ENCODE assay signal across 10 mouse cellular contexts in genomic region chr12:54198282-54198918, GRCm38 (mm10). TPM values are rescaled to one million over a fixed set of nuclear protein-coding genes. Genes with fewer than 3 reads are reported as not detected.
DNase-seq lines count a peak whose midpoint lies in the region; ATAC-seq lines count a peak whose summit lies in the region.
"Had no signal": no experiment of that assay in that cellular context is flagged by ENCODE, and none has a peak within 500 bp of the region (broad histone marks: within the 10 kb centered on the region; RNA-seq: fewer than 3 reads in every experiment).

No protein-coding gene starts in this region.

- no peak overlapping the region for H3K9ac ChIP-seq in heart, embryonic 14.5 days (ENCODE audit: low read length)
- H3K9ac ChIP-seq: liver, embryonic 14.5 days had no signal

- intact Hi-C loops in heart, postnatal 14 days (cut with DNase I) = no loop called here

- no peak overlapping the region for H3K27ac ChIP-seq in heart, embryonic 14.5 days (replicated peaks in 1 of 2; ENCODE audit: control insufficient read depth in 1 of 2, insufficient read depth in 1 of 2, low read depth in 2 of 2, low read length in 2 of 2)
- H3K27ac ChIP-seq: liver, embryonic 14.5 days; midbrain, embryonic 10.5 days had no signal

- 85% methylated on average over 4 of the region's 4 CpGs for WGBS in heart, embryonic 14.5 days

- H3K9me3 ChIP-seq in heart, embryonic 14.5 days (ENCODE audit: control insufficient read depth, low read length) = no peaks in the 10 kb centered on the region
- H3K9me3 ChIP-seq in megakaryocyte, embryonic 14.5 days = no peaks in the 10 kb centered on the region
- H3K9me3 ChIP-seq: midbrain, embryonic 10.5 days had no signal

- no peaks in the 10 kb centered on the region for H3K36me3 ChIP-seq in heart, embryonic 14.5 days (ENCODE audit: control insufficient read depth, insufficient read depth, low read length)
- peaks cover 57% of the 10 kb centered on the region for H3K36me3 ChIP-seq in megakaryocyte, embryonic 14.5 days (replicated peaks; ENCODE audit: low read length)
- H3K36me3 ChIP-seq: midbrain, embryonic 10.5 days had no signal

- H3K4me3 ChIP-seq in heart, embryonic 14.5 days (ENCODE audit: control insufficient read depth in 1 of 2, insufficient read depth in 1 of 2, low read depth in 1 of 2, low read length in 2 of 2) = no peak overlapping the region
- H3K4me3 ChIP-seq in megakaryocyte, embryonic 14.5 days (replicated peaks) = peak overlapping the region; percentile 88
- H3K4me3 ChIP-seq: midbrain, embryonic 10.5 days had no signal

- peak overlapping the region; percentile 47 for H3K4me2 ChIP-seq in heart, embryonic 14.5 days (ENCODE audit: low read length)

- 0 out of 2 replicates have a peak, but pooled peaks cover 4% of the 10 kb centered on the region for H3K27me3 ChIP-seq in heart, embryonic 14.5 days (ENCODE audit: control insufficient read depth, insufficient read depth, low read length)
- no peaks in the 10 kb centered on the region for H3K27me3 ChIP-seq in megakaryocyte, embryonic 14.5 days (replicated peaks)

- ATAC-seq in heart, embryonic 14.5 days (ENCODE audit: insufficient number of reproducible peaks, insufficient read depth, low FRiP score, low read depth) = no peak
- no peak for ATAC-seq in megakaryocyte, adult 5-6 weeks (ENCODE audit: poor library complexity, severe bottlenecking)
- ATAC-seq in granulocyte monocyte progenitor cell, adult 5-6 weeks (replicated peaks; ENCODE audit: poor library complexity, severe bottlenecking) = 0 out of 2 replicates have a peak, but pooled peaks have one; percentile 9

- peaks cover 14 to 41% of the 10 kb centered on the region in 2 experiments for H3K4me1 ChIP-seq in heart, embryonic 14.5 days (ENCODE audit: control insufficient read depth in 2 of 2, insufficient read depth in 2 of 2, low read length in 2 of 2)
- peaks cover 71% of the 10 kb centered on the region for H3K4me1 ChIP-seq in megakaryocyte, embryonic 14.5 days

- no peak for DNase-seq in heart, adult 18-20 months
- DNase-seq in layer of hippocampus, adult 18-20 months (ENCODE audit: low spot score in 2 of 2) = no peak
- DNase-seq in right cerebral cortex, postnatal 10 days (ENCODE audit: low spot score in 2 of 2) = no peak
- DNase-seq in heart, postnatal 14 days = no peak

RNA-seq across cellular contexts. Expression of gene Egln3, which starts 5.3 kb away (rescaled TPM):
- 13.8 and 14.9 TPM in 2 replicates for polyA plus RNA-seq in heart, embryonic 14.5 days (2014; fragmentation: Nextera tagmentation; extraction: Ambion mirVana)
- total RNA-seq in heart, adult 18-20 months (2021) = 10 to 100 TPM; 63.6 to 77.8 TPM
- polyA plus RNA-seq in megakaryocyte, embryonic 14.5 days (2012; ENCODE audit: insufficient read depth, low replicate concordance) = 47.6 and 68.3 TPM in 2 replicates
- 3.3 and 3.6 TPM in 2 replicates for total RNA-seq in megakaryocyte, adult 5-6 weeks (2015)
- 1.7 and 1.9 TPM in 2 replicates for total RNA-seq in megakaryocyte, adult 5-6 weeks (2017)
- 40.2 and 52.0 TPM in 2 replicates for total RNA-seq in granulocyte monocyte progenitor cell, adult 5-6 weeks (2014; fragmentation: Nextera tagmentation)
- total RNA-seq in granulocyte monocyte progenitor cell, adult 5-6 weeks (2017) = 20.5 and 22.9 TPM in 2 replicates
- 1 to 10 TPM; 5.5 TPM for total RNA-seq in layer of hippocampus, adult 18-20 months (2021)
- total RNA-seq in heart, postnatal 14 days (2021) = 10 to 100 TPM; 65.7 to 75.7 TPM
